Mouse (Mus musculus): ENCODE data around the gene Uqcrc1.

GRCm38 (mm10) chr9:108949967-108950728 lies 13.7 kb downstream of the Uqcrc1 start:
- no peak for TF ChIP-seq POLR2A (IDR thresholded peaks at IDR 0.05; ENCODE audit: borderline replicate concordance, control insufficient read depth, low read depth, low read length)
- no peak for TF ChIP-seq CTCF (IDR thresholded peaks at IDR 0.05; ENCODE audit: control insufficient read depth, insufficient read depth, low read length)
